Mouse (Mus musculus) ES-Bruce4 (cell line): ENCODE results near the gene Prpsap1.

Source experiments
- CTCF ChIP-seq: IDR thresholded peaks from one replicate; pipeline ENCODE4 v1.8.1; 2011; ENCODE audit warnings: low read depth, low read length
- POLR2A ChIP-seq: IDR thresholded peaks from one replicate; pipeline ENCODE4 v1.8.1; 2011; ENCODE audit warnings: low read length; ENCODE audit not compliant: insufficient read depth

- no peak for TF ChIP-seq CTCF
- no peak for TF ChIP-seq POLR2A
Observed at GRCm38 (mm10) chr11:116443311-116443710, 50.7 kb downstream of the Prpsap1 start.
